Mouse (Mus musculus): ENCODE measurements around the gene Tnfrsf8. TPM values are rescaled to one million over a fixed set of nuclear protein-coding genes. Genes with fewer than 3 reads are reported as not detected.
"Not testable (repeated sequence)": the region's sequence is repeated elsewhere in the genome, so short reads cannot be mapped to it uniquely, and the experiment has no call there.

Tnfrsf8 gene
- polyA plus RNA-seq, 2 experiments from 2014 or later: 6.3 to 14.2 TPM

GRCm38 (mm10) chr4:145306422-145306821 lies 8.5 kb downstream of the Tnfrsf8 start:
- ATAC-seq: peak; percentile 37

DNA sequence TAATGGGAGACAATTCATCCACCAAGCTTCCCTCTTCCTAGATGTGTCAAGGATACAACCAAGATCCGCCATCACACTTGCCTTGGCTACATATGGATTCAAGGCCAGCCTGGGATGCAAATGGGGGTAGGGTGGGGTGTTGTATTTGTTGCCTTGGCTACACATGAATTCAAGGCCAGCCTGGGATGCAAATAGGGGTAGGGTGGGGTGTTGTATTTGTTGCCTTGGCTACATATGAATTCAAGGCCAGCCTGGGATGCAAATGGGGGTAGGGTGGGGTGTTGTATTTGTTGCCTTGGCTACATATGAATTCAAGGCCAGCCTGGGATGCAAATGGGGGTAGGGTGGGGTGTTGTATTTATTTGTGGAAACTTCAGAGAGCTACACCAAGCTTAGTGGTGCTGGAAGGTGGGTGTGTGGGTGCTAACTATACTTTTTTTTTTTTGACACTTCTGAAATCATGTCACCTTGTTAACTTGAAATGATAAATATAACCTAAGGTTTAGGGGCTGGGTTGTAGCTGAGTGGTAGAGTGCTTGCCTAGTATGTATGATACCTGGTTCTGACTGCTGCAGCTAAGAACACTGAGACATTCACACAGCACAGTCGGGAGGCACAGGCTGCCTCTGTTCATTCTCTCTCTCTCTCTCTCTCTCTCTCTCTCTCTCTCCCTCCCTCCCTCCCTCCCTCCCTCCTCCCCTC lies 9.2 kb downstream of the Tnfrsf8 start:
- not testable (repeated sequence) for ATAC-seq

DNA sequence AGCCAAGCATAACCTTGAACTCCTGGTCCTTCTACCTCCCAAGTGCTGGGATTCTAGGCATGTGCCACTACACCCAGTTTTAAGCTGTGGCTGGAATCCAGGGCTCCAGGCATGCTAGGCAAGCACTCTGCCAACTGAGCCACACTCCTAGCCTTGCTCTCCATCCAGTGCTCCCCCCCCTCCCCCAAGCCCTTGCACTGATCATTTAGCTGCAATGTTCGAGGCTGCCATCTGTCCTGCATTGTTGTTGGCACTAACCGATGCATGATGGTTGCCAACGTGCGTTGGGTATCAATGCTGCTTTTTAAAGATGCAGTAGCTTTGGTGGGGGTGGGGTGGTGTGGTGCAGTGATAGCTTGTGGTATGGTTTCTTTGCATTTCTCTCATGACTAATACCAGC lies 10.9 kb downstream of the Tnfrsf8 start:
- ATAC-seq: no peak

DNA sequence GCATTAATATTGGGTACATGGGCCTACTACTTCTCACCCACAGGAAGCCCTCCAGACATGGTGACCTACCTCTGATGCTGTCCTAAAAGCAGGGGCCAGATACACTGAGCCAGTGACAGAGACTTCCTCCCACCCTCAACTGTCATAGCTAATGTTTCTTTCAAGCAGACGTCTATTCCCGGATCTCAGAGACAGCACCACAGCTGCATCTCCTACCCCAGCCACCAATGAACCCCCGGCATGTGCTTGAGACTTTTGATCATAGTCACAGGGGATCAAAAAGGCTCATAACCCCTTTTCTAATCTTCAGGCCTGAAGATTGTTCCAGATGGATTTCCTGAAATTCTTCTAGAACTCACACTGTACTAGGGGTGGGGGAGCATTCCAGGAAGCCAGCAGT lies 12.9 kb downstream of the Tnfrsf8 start:
- peak; percentile 21 for ATAC-seq

DNA sequence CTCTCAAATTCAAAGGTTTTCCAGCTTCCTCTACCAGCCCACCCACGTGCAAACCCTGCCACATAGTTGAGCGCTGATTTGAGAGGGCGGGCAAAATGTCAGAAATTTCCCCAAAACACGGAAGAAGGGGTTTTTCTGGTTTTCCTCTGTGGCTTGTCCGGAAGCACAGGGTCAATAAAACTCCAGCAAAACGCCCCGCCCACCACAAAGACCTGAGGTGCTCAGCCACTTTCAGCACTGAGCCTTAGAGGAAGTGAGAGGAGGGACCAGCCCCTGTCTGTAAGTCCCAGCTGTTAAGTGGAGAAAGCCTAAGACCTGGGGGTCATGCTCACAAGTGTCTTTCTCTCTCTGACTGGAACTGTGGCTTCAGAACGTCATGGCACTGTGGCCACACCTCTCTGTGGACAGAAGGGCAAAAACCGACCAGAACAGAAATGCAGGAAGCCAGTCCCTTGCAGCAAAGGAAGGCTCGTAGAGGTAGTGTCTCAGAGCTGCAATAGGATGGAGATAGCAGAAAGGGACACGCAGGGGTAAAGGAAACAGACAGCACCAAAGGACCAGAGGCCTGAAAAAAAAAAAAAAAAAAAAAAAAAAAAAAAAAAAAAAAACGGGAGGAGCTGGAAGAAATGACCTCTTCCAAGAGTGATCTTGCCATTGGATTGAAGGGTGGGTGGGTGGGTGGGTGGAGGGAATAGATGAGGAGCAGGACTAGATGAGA lies 14.6 kb downstream of the Tnfrsf8 start:
- peak; percentile 67 for ATAC-seq

GRCm38 (mm10) chr4:145299355-145299754 lies 15.6 kb downstream of the Tnfrsf8 start:
- ATAC-seq: no peak

GRCm38 (mm10) chr4:145298846-145299245 lies 16.1 kb downstream of the Tnfrsf8 start:
- no peak for ATAC-seq

DNA sequence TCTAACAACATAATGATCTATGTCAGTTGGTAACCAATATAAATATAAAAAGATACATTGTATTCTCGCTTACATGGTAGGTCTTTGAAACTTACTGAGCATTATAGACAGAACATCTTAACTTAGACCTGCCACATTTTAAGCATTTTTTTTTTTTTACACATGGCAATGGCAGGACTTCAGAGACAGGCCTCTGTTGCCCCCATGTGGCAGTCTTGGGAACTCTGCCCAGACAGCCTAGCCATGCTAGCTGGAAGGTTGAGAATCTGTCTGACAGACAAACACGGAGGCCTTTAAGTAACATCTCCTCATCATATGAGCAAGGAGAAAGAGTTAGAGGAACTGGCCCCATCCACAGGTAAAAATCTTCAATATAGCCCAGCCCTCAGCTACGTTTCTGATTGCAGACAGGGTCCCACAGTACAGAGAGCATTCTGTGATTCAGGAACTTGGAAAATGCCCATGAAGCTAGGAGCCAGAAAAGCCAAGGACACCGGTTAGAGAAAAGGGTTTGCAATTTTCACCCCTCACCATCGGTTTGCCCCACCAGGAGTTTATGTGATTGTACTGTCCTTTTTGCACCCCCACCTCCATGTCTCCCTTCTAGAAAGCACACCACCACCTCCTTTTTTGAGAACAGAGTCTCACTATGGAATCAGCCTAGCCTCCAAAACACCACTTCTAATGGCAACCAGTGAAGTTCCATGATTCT lies 19.2 kb downstream of the Tnfrsf8 start:
- peak; percentile 56 for ATAC-seq

DNA sequence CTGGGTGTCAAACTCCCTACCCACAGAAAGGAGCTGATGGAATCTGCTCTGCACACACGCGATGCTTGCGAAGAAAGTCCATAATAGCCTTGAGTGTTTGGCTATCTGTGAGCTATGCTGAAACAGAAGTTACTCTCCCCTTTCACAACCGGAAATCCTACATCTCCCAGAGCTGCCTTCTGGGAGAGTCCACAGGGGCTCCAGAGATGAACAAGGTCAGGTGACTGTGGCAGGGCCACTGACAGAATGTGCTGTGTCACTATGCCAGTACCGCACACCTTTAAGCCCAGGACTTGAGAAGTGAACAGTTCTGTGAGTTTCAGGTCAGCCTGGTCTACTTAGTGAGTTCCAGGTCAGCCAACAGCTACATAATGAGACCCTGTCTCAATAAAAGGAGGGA lies 20.4 kb downstream of the Tnfrsf8 start:
- no peak for ATAC-seq

- ATAC-seq: peak; percentile 67
These were observed 28.4 kb downstream of the Tnfrsf8 start for GRCm38 (mm10) chr4:145286369-145287120.

DNA sequence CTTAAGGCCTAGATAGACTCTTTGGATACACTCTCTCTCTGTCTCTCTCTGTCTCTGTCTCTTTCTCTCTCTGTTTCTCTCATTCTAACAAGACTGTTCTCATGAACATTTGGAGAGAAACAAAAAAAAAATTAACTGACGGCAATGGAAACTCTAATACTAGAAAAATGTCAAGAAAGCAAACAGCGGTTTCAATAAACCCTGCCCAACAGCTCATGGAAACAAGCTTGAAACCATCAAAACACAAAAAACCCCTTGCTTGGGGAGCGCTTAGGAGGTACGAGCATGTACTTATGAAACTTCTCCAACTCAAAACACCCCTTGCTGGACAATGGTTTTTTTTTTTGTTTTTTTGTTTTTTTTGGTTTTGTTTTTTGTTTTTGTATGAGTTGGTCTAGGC lies 30.3 kb downstream of the Tnfrsf8 start:
- peak; percentile 58 for ATAC-seq

GRCm38 (mm10) chr4:145283441-145283840 lies 31.5 kb downstream of the Tnfrsf8 start:
- ATAC-seq: peak; percentile 57

DNA sequence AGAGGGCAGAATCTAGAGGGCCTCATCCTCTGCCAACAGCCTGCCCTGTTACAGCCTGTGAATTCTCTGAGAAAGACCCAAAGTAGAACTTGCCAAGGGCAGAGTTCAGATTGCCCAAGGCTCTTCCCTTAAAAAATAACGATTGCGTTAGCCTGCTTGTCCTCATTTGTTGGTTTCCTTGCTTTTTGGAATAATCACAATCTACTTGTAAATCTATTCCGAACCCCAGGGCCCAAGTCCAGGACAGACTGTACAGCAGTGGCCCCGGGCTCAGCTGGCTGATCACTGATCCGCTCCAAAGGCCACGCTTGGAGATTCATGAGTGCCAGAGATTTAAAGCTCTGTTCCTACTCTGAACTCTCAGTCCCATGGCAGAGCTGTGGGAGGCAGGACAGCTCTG lies 34.0 kb downstream of the Tnfrsf8 start:
- no peak for ATAC-seq

DNA sequence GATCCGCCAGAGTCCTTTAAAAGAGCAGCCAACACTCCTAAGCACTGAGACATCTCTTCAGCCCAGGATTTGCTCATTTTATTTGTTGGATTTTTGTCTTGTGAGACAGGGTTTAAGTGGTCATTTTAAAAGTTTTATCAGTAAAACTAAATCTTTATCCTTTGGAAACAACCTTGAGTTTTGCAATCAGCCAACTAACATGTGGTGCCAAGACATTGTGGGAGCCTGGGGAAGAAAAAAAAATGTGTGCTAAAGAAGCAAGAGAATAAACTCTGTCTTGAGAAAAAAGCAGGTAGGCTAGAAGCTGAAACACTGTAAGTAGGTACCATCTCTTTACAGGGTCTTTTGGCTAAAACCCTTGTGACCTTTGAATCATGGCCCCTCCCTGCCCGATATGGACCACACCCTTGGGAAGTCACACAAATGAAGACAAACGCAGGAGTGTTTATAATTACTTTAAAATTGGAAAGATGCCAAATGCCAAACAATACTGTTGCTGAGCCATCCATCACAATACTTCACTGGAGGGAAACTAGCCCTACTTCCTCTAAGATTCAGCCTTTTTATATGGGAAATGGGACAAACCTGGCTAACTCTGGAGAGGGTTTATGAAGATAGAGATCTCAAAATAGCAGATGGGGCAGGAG lies 36.1 kb downstream of the Tnfrsf8 start:
- ATAC-seq: no peak

DNA sequence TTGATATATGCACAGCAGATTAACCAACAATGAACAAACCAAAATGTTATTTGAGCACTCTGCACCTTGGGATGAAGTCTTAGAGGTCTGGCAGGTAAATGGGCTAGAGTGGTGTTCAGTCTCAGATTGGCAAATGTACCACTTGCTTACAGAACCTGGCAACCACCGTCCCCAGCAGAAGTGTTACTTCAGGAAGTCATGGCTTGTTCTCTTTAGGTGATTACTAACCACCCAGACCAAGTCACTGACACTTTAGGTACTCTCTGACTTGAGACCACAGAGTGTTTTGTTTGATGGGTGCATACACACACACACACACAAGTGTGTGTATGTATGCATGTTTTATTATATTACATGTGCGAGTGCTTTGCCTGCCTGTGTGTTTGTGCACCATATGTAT lies 36.7 kb downstream of the Tnfrsf8 start:
- ATAC-seq: peak; percentile 29

GRCm38 (mm10) chr4:145276368-145277249 lies 38.4 kb downstream of the Tnfrsf8 start:
- ATAC-seq: no peak

DNA sequence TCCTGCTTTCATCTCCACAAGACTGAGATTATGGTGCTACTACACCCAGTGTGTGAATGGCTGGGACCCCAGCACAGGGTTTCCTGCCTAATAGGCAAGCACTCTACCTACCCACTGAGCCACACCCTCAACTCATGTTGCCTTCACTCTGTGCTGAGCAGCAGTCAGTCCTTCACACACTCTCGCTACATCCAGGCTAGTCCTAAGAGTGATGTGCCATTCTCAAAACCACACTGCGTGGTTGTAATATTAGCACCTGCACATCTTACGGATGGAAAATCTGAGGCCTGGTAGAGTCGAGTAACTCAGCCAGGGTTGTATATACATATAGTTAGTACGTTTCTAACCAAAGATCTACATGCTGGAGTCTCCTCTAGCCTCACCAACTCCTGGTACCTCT lies 40.1 kb downstream of the Tnfrsf8 start:
- peak; percentile 69 for ATAC-seq

- no peak for ATAC-seq
These were observed 41.0 kb downstream of the Tnfrsf8 start for GRCm38 (mm10) chr4:145273923-145274322.

- ATAC-seq: no peak
These were observed 42.2 kb downstream of the Tnfrsf8 start for GRCm38 (mm10) chr4:145272763-145273162.

DNA sequence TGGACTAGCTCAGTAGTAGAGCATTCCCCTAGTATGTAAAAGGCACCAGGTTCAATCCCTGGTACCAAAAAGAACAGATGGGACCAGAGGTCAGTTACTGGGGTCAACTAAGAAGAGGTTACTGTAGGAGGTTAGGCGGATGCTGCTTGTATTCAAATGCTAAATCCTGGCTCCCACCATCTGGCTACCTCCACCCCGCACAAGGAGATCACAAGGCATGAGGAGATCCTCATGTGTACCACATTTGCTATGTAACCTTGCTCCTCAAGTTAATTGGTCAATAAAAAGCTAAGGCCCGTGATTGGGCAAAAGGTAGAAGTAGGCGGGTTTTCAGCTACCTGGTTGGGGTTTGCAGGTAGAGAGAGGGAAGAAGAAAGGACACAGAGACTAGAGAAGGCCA lies 43.3 kb downstream of the Tnfrsf8 start:
- no peak for ATAC-seq

GRCm38 (mm10) chr4:145270136-145270535 lies 44.8 kb downstream of the Tnfrsf8 start:
- no peak for ATAC-seq

Measured in activated CD4-positive, CD25-positive, alpha-beta regulatory T cell, adult 4 months (primary cell).